In genomic region chr1:139079000-139079399, GRCm38 (mm10) we compare ENCODE assay signal across 17 mouse cellular contexts.
DNase-seq lines count a peak whose midpoint lies in the region; ATAC-seq and TF ChIP-seq lines count a peak whose summit lies in the region.
"Had no signal": no experiment of that assay in that cellular context is flagged by ENCODE, and none has a peak within 500 bp of the region (broad histone marks: within the 10 kb centered on the region; RNA-seq: fewer than 3 reads in every experiment).

No protein-coding gene starts in this region.

- DNase-seq in heart, postnatal 14 days = no peak
- peak; percentile 49 for DNase-seq in midbrain, postnatal 0 days (ENCODE audit: low spot score)
- no peak for DNase-seq in midbrain, embryonic 10.5 days (ENCODE audit: low spot score)
- DNase-seq in adrenal gland, postnatal 25 days = no peak
- no peak for DNase-seq in urinary bladder, postnatal 10 days (ENCODE audit: low spot score)
- DNase-seq: cerebellum, postnatal 25 days; gastrocnemius, postnatal 14 days; liver, postnatal 0 days; right cerebral cortex, postnatal 25 days had no signal

- intact Hi-C loops in heart, postnatal 14 days (cut with DNase I) = loop anchor here (2.0 kb wide), 1 partner anchor 244 kb away; no protein-coding TSS in a partner anchor

- no peak for ATAC-seq in heart, embryonic 16.5 days (replicated peaks; ENCODE audit: extremely low read depth, insufficient read depth, low FRiP score)
- ATAC-seq in midbrain, postnatal 0 days (ENCODE audit: low FRiP score) = no peak
- peak; percentile 73 for ATAC-seq in erythroblast, adult 5-6 weeks (replicated peaks; ENCODE audit: low FRiP score, poor library complexity, severe bottlenecking)
- ATAC-seq: liver, postnatal 0 days; Patski had no signal

- H3K36me3 ChIP-seq in heart, embryonic 16.5 days (ENCODE audit: control insufficient read depth, insufficient read depth) = no peaks in the 10 kb centered on the region
- no peaks in the 10 kb centered on the region for H3K36me3 ChIP-seq in midbrain, postnatal 0 days (ENCODE audit: insufficient read depth, low read length)
- H3K36me3 ChIP-seq in midbrain, embryonic 10.5 days = no peaks in the 10 kb centered on the region
- H3K36me3 ChIP-seq: embryonic facial prominence, embryonic 12.5 days; heart, embryonic 15.5 days had no signal

- no peak overlapping the region for H3K4me3 ChIP-seq in heart, embryonic 16.5 days (ENCODE audit: low read length)
- H3K4me3 ChIP-seq in midbrain, postnatal 0 days (ENCODE audit: low read depth, low read length) = no peak overlapping the region
- H3K4me3 ChIP-seq in midbrain, embryonic 10.5 days = no peak overlapping the region
- H3K4me3 ChIP-seq: embryonic facial prominence, embryonic 12.5 days; heart, embryonic 15.5 days; myocyte had no signal

- no peaks in the 10 kb centered on the region for H3K27me3 ChIP-seq in heart, embryonic 16.5 days (ENCODE audit: control insufficient read depth, insufficient read depth, low read length)
- no peaks in the 10 kb centered on the region for H3K27me3 ChIP-seq in midbrain, postnatal 0 days (ENCODE audit: insufficient read depth, low read length)
- no peaks in the 10 kb centered on the region for H3K27me3 ChIP-seq in midbrain, embryonic 10.5 days (ENCODE audit: low read depth, poor library complexity, severe bottlenecking)
- H3K27me3 ChIP-seq: embryonic facial prominence, embryonic 12.5 days; heart, embryonic 15.5 days; Patski had no signal

- H3K9me3 ChIP-seq in heart, embryonic 16.5 days (replicated peaks; ENCODE audit: control insufficient read depth, low read length) = no peaks in the 10 kb centered on the region
- H3K9me3 ChIP-seq in midbrain, postnatal 0 days (ENCODE audit: low read length) = no peaks in the 10 kb centered on the region
- no peaks in the 10 kb centered on the region for H3K9me3 ChIP-seq in midbrain, embryonic 10.5 days (replicated peaks)
- H3K9me3 ChIP-seq: embryonic facial prominence, embryonic 12.5 days; heart, embryonic 15.5 days had no signal

- 54% methylated on average over 8 of the region's 8 CpGs for WGBS in heart, embryonic 16.5 days
- WGBS in midbrain, postnatal 0 days = 73% methylated on average over 8 of the region's 8 CpGs
- WGBS in midbrain, embryonic 10.5 days = 85% methylated on average over 8 of the region's 8 CpGs

- no peak for TF ChIP-seq CTCF in midbrain, postnatal 0 days (IDR thresholded peaks at IDR 0.05)

- H3K4me1 ChIP-seq in heart, embryonic 16.5 days (ENCODE audit: control insufficient read depth, insufficient read depth, low read length) = peaks cover 3% of the 10 kb centered on the region
- H3K4me1 ChIP-seq in midbrain, postnatal 0 days (ENCODE audit: insufficient read depth, low read length) = no peaks in the 10 kb centered on the region
- H3K4me1 ChIP-seq in midbrain, embryonic 10.5 days = peaks cover 3% of the 10 kb centered on the region; the same call in 1 of the 2 replicates
- H3K4me1 ChIP-seq: embryonic facial prominence, embryonic 12.5 days had no signal

- H3K27ac ChIP-seq in heart, embryonic 16.5 days (ENCODE audit: low read length) = no peak overlapping the region
- H3K27ac ChIP-seq in midbrain, postnatal 0 days (ENCODE audit: low read depth, low read length) = no peak overlapping the region
- no peak overlapping the region for H3K27ac ChIP-seq in midbrain, embryonic 10.5 days (replicated peaks)
- H3K27ac ChIP-seq: embryonic facial prominence, embryonic 12.5 days; heart, embryonic 15.5 days; kidney, postnatal 0 days; macrophage had no signal

- peak overlapping the region; percentile 28; the same call in 1 of the 2 replicates for H3K4me2 ChIP-seq in heart, embryonic 16.5 days (ENCODE audit: low read depth, low read length)
- no peak overlapping the region for H3K4me2 ChIP-seq in midbrain, postnatal 0 days (ENCODE audit: low read depth, low read length, poor library complexity, severe bottlenecking)
- H3K4me2 ChIP-seq: embryonic facial prominence, embryonic 12.5 days; heart, embryonic 15.5 days had no signal

- no peak overlapping the region for H3K9ac ChIP-seq in heart, embryonic 16.5 days (ENCODE audit: low read length)
- H3K9ac ChIP-seq in midbrain, postnatal 0 days (replicated peaks; ENCODE audit: low read length, poor library complexity, severe bottlenecking) = no peak overlapping the region
- H3K9ac ChIP-seq: embryonic facial prominence, embryonic 12.5 days; heart, embryonic 15.5 days; liver, postnatal 0 days had no signal
